Mouse (Mus musculus) hematopoietic stem cell, adult 5-6 weeks (primary cell): ENCODE results near the gene Calm3. TPM values are rescaled to one million over a fixed set of nuclear protein-coding genes. Genes with fewer than 3 reads are reported as not detected.
A peak's percentile ranks its signal among the peaks of the same experiment; 100 is the strongest.

Source experiments
- ATAC-seq, 2 experiments: fragments of 125-278 bp in 1 of 2; replicated peaks in 1 of 2; 2 replicates each; pipeline ENCODE4 v1.8.0; 2016 to 2017; ENCODE audit warnings: inconsistent platforms in 2 of 2, mild to moderate bottlenecking in 2 of 2, moderate number of reproducible peaks in 2 of 2, low read depth in 1 of 2, moderate TSS enrichment in 1 of 2; ENCODE audit not compliant: low FRiP score in 2 of 2, poor library complexity in 2 of 2, severe bottlenecking in 2 of 2, insufficient read depth in 1 of 2, low TSS enrichment in 1 of 2
- total RNA-seq: library from RNA; stranded (forward); fragments of 172-1452, 232-1000 nt; gene quantifications from 2 replicates; pipeline ENCODE4 v1.2.3, GENCODE M21; 2017

The Calm3 gene
- total RNA-seq, 1 experiment from 2014 or later, result 391 TPM

DNA sequence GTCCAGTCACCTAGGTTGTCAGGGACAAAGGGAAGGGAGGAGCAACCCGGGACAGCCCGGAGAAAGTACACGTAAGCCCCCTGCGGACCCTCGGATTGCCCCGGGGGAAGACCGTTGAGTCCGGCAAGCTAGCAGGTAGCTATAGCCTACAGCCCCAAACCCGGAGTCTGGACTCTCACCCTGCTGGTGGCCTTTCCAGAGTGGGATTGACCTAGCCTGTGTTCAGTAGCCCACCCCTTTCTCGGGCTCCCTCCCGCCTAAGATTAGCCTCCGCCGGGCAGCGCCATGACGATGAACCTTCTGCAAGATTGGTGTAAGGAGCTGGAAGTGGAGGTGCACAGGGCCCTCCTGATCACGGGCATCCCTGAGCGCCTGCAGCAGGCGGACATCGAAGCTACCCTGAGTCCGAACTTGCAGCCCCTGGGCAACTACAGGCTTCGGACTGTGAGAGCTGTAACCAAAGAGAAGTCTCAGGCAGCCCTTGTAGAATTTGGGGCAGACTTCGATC lies 20.9 kb upstream of the Calm3 start:
- no peak for ATAC-seq

DNA sequence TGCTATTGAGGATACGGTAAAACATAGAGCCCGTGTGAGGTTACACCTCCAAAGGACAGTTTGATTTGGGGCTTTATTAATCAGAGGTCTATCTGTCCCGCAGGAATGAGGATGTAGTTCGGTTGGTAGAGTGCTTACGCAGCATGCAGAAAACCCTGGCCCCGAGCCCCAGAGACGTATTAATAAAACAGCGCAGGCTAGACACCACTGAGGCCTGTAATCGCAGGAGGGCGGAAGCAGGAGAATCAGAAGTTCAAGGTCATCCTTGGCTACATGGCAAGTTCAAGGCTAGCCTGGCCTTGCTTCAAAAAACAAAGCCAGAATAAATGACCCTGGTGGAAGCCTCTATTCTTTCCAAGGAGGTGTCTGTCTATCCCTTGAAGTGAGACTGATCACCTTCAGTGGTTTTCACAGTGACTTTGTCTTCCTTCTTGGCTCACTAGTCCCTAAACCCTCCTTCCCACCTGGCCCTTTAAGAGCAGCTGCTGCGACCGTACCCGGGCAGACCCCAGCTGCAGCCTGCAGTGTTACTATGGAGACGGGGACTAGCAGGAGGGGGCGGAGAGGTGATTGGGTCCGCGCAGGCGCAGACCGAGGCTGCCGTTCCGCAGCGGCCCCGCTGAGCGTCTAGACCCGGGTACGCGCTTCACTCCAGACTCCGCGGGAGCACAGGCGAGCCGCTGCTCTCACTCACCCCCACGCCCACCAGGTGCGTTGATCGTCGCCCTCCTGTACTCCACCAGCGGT lies 20.3 kb upstream of the Calm3 start, which contains the start of gene Pnmal2:
TSS of gene Pnmal2 (plus strand) at position 622 of the 747 bp plus-strand sequence.
- ATAC-seq, result peak; percentile 77

DNA sequence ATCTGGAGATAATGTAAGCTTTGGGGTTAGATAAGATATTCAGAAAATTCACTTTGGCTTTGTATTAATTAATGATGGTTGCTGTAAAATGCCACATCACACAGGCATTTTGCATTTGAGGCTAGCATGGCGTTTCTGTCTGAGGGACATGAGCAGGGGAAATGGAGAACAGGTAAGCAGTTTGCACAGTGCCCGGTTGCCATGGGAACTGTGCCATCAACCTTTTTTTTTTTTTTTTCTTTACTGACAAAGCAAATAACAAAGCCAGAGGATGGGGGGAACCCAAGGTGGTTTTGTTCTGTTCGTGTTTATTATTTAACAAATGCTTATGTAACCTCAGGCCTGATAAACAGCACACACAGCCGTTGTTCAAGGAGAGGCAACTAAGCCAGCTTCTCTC lies 18.9 kb upstream of the Calm3 start:
- ATAC-seq, result no peak

DNA sequence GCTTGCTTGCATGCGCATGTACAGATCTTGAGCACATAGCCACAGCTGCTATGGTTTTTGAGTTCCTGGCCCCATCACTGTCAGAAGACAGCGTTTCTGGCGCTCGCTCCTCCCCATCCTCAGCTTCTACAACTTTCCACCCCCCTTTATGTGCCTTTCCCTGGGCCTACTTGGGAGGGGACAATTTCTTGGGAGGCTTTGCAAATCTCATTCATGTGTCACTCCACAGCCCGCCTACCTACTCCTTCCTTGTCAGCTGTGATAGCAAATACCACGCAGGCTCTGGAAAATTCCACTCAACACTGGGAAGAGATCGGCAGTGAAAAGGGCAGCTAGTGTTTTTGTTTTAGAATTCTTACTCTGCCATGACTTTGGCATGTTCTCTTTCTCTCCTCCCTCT lies 16.4 kb upstream of the Calm3 start:
- no peak for ATAC-seq

DNA sequence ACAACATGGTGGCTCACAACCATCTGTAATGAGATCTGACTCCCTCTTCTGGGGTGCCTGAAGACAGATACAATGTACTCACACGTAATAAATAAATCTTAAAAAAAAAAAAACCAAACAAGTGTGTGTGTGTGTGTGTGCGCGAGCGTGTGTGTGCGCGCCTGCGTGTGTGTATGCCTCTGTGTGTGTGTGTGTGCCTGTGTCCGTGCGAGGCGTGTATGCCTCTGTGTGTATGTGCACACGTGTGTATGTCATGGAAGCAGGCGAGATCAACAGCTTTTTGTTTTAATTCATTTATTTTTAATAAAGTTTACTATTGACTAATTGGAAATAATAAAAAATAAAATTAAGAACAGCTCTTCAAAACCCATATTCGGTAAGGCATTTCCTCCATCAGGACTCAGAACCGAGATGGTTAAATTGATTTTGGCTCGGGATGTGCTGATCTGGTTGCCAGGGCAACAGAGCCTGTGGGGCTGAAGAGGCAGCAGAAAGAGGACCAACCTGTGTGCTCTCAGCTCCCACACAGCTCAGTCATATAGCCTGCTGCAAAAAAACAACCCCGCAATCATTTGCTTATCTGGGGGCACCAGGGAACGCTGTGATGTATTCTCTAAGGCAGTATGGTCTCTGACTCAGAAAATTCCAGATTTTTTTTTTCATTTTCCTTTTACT lies 14.3 kb upstream of the Calm3 start:
- ATAC-seq, result no peak

DNA sequence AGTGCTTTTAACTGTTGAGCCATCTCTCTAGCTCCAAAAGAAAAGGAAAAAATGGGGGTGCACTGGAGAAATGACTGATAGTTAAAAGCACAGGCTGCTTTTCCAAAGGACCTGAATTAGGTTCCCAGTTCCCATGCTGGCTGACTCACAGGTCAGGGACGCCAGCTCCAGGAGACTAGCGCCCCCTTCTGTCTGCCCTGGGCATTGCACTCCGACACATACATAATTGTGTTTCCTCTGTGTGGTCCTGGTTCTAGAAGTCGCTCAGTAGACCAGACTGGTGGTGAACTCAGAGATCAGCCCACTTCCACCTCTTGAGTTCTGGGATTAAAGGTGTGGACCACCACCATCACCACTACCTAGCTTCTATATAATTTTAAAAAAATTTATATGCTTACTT lies 13.4 kb upstream of the Calm3 start:
- no peak for ATAC-seq

DNA sequence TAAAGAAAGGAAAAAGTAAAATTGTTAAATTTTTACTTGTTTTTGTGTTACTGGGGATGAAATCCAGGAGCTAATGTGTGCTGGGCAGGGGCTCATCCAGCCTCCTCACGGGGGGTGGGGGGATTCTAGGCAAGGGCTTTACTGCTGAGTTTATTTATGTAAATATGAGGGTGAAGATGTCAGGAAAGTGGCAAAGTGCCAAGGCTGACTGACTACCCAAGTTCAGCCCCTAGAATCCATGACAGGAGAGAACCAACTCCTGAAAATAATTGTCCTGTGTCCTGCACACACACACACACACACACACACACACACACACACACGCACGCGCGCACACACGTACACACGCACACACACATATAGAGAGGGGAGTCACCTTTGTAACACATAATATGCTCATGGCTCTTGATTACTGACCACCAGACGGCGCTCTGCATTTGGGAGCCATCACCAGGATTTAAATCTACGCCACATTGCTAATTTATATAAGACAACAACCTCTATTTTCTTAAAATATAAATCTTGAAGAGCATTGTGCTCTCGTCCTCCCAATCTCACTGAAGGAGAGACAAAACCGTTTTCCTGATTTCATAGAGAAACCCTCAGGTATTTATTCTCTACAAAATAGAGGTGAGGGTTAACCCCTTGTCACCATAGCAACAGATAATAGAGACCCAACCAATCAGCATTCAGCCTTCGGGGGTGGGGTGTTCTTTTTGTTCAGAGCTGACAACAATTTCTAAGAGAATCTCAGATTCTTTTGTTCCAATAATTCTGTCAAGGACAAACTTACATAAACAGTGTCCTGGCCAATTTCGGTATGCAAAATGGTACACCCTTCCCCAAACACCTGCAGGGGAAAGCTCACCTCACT lies 9.0 kb upstream of the Calm3 start:
- ATAC-seq, result no peak

DNA sequence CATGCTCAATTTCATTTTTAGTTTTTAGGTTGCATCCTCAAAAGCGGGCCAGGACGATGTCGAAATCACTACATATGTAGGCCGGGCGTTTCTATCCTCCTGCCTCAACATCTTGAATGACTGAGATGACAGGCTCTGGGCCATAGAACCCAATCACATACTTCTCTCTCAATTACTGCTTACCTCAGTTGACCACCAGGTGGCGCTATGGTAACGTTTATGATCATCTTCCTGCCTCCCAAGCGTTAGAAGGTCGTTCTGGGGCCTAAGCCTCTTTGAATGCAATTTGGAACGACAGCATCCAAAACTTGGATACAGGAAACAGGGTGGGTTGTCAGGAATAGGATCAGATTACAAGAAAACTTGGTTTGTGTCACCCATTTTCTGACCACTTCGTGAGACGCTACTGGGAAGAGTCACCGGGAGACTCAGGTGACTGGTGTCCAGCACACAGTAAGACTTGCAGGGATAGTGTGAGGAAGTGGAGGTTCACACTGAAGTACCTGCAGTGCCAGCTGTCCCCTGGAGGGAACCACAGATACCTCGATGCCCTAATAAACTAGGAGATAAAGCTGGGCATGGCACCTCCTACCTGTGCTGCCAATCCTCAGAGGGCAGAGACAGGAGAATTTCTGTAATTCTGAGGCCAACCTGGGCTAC lies 8.2 kb upstream of the Calm3 start:
- peak; percentile 78 to 80 for ATAC-seq

DNA sequence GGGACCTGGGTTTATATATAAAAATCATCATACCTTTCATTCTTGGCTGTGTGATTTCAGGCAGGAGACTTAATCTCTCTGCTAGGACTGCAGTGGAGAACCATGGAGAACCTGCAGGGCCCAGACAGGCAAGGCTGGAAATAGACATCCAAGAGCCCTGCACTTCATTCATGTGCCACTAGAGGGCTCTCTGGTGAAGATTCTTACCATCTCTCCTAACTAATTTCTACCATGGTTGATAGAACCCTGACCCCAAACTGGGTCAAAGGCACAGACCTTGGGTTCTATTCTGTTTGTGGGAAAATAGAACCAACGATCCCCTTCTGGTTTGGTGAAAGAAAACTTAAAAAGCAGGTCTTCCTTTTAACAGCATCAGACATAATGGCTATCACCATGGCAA lies 6.9 kb upstream of the Calm3 start:
- peak; percentile 63 to 74; a peak in 3 of 4 replicates for ATAC-seq

DNA sequence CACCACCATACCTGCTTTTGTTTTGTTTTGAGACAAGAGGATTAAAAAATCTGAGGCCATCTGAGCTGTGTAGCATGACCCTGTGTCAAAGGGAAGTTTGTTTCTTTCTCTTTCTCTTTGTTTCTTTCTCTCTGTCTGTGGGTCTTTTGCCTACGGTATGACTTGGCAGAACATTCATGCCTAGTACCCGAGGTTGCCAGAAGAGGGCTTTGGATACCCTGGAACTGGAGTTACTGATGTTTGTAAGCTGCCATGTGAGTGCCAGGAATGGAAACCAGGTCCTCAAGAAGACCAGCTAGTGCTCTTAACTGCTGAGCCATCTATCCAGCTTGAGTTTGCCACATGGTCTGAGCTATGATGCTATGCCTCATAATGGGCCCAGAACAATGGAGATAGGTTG lies 4.4 kb upstream of the Calm3 start:
- ATAC-seq, result no peak

DNA sequence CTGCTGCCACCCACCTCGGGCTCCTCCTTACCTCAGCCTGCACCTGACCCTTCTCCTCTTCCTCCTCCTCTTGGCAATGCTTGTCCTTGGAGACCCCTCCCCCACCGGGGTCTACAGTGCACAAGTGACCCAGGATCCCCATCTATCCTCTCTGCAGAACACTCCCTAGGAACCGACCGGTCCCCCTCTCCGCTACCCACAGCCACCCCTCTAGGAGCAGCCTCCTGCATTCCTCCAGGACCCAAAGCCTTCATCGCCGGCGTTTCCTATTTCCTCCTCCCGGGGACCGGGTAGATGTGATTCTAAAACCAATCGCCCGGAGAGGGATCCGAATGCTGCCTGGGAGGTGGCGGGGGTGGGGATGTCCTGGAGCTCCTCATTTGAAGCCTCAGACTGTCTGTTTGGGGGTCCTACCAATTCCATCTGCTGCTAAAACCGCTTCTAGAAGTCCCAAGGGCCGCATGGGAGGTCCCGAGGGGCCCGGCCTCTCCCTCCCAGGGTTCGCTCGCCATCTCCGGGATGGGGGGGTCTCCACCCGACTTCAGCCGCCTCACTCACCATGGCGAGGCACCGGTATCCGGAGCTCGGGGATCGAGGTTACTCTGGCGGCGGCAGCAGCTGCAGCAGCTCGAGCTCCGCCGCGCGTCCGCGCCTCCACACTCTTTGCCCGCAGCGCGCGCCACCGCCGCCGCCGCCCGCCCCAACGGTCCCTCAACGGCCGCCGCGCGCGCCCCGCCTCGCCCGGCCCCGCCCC lies 454 bp downstream of the Calm3 start:
- ATAC-seq, result no peak; a peak in 1 of 4 replicates

DNA sequence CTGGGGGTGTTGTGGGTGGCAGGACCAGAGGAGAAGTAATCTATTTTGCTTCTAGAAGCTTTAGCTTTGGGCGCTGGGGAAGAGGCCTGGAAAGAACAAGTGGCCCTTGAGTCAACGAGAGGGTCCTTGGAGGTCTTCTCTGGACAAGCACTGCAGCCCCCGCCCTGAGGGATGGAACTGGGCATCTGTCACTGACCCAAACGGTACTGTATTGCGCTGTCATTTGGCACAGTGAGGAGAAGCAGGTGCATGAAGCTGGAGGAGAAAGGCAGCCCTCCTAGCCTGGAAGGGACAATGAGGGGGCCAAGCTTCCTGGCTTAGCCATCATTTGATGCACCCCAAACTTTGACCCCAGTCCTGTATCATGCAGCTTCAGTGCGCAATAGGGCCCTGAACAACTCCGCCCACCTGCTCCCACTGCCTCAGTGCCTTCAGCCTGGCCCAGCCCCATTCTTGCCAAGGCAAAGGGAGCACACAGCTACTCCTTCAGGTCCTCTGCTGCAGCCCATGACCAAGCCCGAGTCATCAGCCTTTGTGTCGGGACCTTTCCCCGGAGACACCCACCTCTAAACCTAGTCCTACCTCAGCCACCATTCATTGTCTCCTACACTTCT lies 1.4 kb downstream of the Calm3 start:
- ATAC-seq, result no peak

DNA sequence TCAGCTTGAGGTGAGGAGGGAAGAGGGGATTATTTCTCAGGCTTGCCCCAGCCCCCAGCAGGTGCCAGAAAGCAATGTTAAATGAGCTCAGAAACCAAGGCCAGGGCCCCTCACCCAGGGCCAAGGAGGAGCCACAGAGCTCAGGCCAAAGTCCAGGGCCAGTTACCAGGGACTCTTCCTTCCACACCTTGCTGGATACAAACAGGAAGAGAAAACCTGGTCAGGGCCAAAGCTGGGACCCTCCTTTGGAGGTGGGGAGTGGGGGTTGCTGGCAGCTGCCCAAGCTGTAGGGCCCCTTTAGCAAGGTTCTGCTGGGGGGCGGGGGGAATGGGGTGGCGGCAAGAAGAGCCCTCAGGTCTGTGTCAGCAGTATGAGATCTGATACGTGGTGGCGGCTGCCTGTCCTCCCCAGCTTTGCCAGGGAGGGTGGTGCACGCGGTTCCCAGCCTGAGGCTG lies 2.0 kb downstream of the Calm3 start:
- ATAC-seq, result no peak

DNA sequence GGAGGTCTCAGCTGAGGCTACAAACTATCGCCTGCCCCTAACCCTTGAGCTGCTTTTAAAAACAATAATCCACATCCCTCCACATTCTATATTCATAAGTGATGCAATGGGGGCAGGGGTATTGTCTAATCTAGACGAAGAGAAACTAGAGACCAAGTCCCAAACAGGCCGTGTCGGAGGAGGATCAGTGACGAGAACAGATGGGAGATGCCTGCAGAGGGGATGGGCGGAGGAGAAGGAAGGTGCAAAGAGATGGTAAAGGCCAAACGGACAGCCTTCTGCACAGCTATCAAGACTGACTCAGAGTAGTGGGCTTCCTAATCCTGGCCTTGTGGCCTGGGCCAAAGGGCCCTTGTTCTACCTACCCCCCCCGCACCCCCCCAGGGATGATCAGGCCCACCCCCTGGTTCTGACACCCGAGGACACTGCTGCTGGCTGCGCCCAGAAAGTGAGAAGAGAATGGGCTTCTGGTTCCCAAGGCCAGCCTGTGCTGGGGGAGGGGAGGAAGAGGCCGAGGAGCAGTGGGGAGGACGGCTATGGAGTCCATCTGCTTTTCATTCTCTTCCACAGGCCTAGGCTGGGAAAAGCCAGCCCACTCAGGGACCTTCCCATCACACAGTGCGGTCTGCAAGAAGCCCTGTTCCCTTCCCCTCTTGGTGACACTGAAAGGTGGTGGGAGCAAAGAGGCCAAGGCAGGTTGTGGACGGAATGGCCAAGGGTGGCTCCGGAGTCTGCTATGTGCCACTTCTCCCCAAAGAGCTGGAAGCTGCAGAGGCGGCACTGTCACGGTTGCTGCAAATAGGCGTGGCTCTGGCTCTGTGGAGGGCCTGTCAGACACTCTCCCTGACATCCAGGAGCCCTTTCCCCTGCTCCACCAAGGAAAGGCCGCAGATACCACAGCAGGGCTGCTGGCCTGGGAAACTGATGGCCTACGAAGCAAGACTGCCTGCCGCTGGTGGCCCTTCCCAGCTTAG lies 2.8 kb downstream of the Calm3 start:
- no peak for ATAC-seq

DNA sequence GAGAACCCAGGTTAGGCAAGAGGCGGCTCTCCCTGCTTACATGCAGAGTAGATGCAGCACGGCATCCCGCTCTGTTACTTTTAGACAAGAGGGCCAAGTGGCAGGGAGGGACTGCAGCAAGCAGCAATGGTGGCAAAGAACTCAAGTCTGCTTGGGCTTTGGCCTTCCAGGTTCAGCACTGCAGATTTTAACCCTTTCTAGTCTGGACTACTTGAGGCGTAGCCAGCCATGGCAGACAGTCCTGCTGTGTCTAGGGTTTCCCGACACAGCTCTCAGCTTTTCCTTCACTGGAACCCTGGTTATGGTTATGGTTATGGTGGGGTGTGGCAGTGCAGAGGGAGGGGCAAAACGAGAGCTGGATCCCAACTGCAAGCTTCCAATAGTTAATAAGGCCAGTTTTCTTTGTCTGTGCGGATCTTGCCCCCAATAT lies 3.7 kb downstream of the Calm3 start:
- no peak for ATAC-seq
